25 mouse cellular contexts compared by ENCODE assay signal in genomic region chr1:150893677-150894188, GRCm38 (mm10).
"Had no signal": no experiment of that assay in that cellular context is flagged by ENCODE, and none has a peak within 500 bp of the region (broad histone marks: within the 10 kb centered on the region; RNA-seq: fewer than 3 reads in every experiment).

No protein-coding gene starts in this region.

- H3K9me3 ChIP-seq: heart, embryonic 10.5 days; heart, embryonic 12.5 days; hindbrain, embryonic 10.5 days; hindbrain, embryonic 12.5 days; intestine, embryonic 15.5 days; limb, embryonic 10.5 days; limb, embryonic 12.5 days; liver, embryonic 13.5 days; liver, embryonic 15.5 days had no signal

- DNase-seq: gastrocnemius, adult 2 months; gastrocnemius, postnatal 10 days; gastrocnemius, postnatal 25 days; heart, adult 18-20 months; heart, postnatal 10 days; heart, postnatal 4 days; kidney, adult 18-20 months; kidney, adult 9 months; kidney, postnatal 14 days; liver; liver, embryonic 13.5 days had no signal

- H3K27me3 ChIP-seq: heart, embryonic 12.5 days; hindbrain, embryonic 12.5 days; intestine, embryonic 15.5 days; limb, embryonic 12.5 days; liver, embryonic 13.5 days; liver, embryonic 15.5 days had no signal

- H3K9ac ChIP-seq: heart, embryonic 12.5 days; hindbrain, embryonic 12.5 days; hindbrain, embryonic 14.5 days; intestine, embryonic 15.5 days; limb, embryonic 12.5 days; liver, embryonic 13.5 days; liver, embryonic 15.5 days had no signal

- H3K27ac ChIP-seq: gastrocnemius, adult 2 months; heart, embryonic 10.5 days; hindbrain, embryonic 10.5 days; hindbrain, embryonic 12.5 days; hindbrain, embryonic 14.5 days; intestine, embryonic 15.5 days; layer of hippocampus, adult 2 months; left cerebral cortex, adult 2 months; limb, embryonic 10.5 days; limb, embryonic 12.5 days; liver, embryonic 13.5 days; liver, embryonic 15.5 days had no signal

- H3K4me1 ChIP-seq: hindbrain, embryonic 10.5 days; hindbrain, embryonic 12.5 days; intestine, embryonic 15.5 days; liver, embryonic 13.5 days; liver, embryonic 15.5 days had no signal

- ATAC-seq: hindbrain, embryonic 16.5 days; inflammation-experienced regulatory T-cells, adult 6 months; intestine, embryonic 15.5 days had no signal

- H3K4me3 ChIP-seq: gastrocnemius, adult 2 months; heart, embryonic 10.5 days; heart, embryonic 12.5 days; hindbrain, embryonic 10.5 days; hindbrain, embryonic 12.5 days; intestine, embryonic 15.5 days; layer of hippocampus, adult 2 months; left cerebral cortex, adult 2 months; limb, embryonic 10.5 days; limb, embryonic 12.5 days; liver, embryonic 13.5 days; liver, embryonic 15.5 days had no signal

- H3K4me2 ChIP-seq: heart, embryonic 12.5 days; hindbrain, embryonic 12.5 days; hindbrain, embryonic 14.5 days; intestine, embryonic 15.5 days; limb, embryonic 12.5 days; liver, embryonic 11.5 days; liver, embryonic 13.5 days; liver, embryonic 15.5 days had no signal

- H3K36me3 ChIP-seq: heart, embryonic 10.5 days; heart, embryonic 12.5 days; hindbrain, embryonic 10.5 days; hindbrain, embryonic 12.5 days; intestine, embryonic 15.5 days; limb, embryonic 10.5 days; limb, embryonic 12.5 days; liver, embryonic 13.5 days; liver, embryonic 15.5 days had no signal
